Mouse (Mus musculus) megakaryocyte, embryonic 14.5 days (primary cell): ENCODE results near the gene Fgf6. TPM values are rescaled to one million over a fixed set of nuclear protein-coding genes. Genes with fewer than 3 reads are reported as not detected.
A peak's percentile ranks its signal among the peaks of the same experiment; 100 is the strongest.

Source experiments
- H3K27me3 ChIP-seq: replicated peaks from 2 replicates; pipeline ENCODE3; 2012; ENCODE audit warnings: inconsistent platforms
- H3K36me3 ChIP-seq: replicated peaks from 2 replicates; pipeline ENCODE3; 2012; ENCODE audit warnings: low read length, inconsistent platforms, mixed read lengths
- H3K4me1 ChIP-seq: 2 replicates; pipeline ENCODE4 v1.6.1; 2012; ENCODE audit warnings: inconsistent platforms
- H3K4me3 ChIP-seq: replicated peaks from 2 replicates; pipeline ENCODE3; 2012; ENCODE audit warnings: moderate library complexity, mild to moderate bottlenecking, inconsistent platforms
- H3K9me3 ChIP-seq: 2 replicates; pipeline ENCODE4 v1.6.1; 2012; ENCODE audit warnings: inconsistent platforms
- FLI1 ChIP-seq: IDR thresholded peaks from 2 replicates; pipeline ENCODE4 v1.6.1; 2012; ENCODE audit warnings: low read length, inconsistent platforms, mixed read lengths
- GATA1 ChIP-seq: IDR thresholded peaks from 3 replicates; pipeline ENCODE4 v1.6.1; 2012; ENCODE audit warnings: mixed read lengths, low read length, inconsistent platforms, borderline replicate concordance
- polyA plus RNA-seq: library from polyadenylated mRNA; stranded (reverse); fragments of >175 nt; gene quantifications from 2 replicates; pipeline ENCODE4 v1.2.3, GENCODE M21; 2012; ENCODE audit warnings: low replicate concordance; ENCODE audit not compliant: insufficient read depth

Gene Fgf6
- polyA plus RNA-seq, 1 experiment = 0.02 TPM

DNA sequence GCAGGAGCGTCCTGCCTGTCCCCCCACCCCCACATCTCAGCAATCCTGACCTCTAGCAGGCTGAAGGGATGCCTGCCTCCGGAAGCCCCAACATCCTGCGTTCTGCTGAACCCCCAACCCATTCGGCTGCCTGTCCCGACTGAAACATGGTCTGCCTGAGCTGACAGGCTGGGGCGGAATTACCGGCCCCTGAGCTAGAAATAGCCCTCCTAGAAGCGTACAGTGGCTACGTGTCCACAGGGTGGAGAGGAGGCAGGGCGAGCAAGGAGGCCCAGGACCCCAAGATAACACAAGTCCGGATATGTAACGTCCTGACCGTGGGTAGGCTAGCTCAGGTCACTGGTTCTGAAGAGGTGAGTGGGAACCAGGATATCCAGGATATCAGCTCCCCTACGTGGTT, 49.4 kb downstream of the Fgf6 start:
- H3K9me3 ChIP-seq = no peaks in the 10 kb centered on the region
- TF ChIP-seq FLI1 (no peak), GATA1 (no peak)
- H3K4me3 ChIP-seq = peak overlapping the region; percentile 86
- H3K36me3 ChIP-seq = no peaks in the 10 kb centered on the region
- H3K4me1 ChIP-seq = peaks cover 44% of the 10 kb centered on the region
- peaks cover 10% of the 10 kb centered on the region for H3K27me3 ChIP-seq

DNA sequence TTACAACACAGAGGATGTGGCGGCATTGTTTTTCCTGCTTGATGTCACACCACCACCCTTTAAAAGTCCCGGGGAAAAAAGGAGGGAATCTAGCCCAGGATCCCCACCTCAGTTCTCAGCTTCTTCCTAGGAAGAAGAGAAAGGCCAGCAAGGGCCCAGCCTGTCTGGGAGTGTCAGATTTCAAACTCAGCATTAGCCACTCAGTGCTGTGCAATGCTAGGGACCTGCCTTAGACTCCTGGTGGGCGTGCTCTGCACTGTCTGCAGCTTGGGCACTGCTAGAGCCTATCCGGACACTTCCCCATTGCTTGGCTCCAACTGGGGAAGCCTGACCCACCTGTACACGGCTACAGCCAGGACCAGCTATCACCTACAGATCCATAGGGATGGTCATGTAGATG, 57.4 kb downstream of the Fgf6 start, which contains the start of gene Fgf23:
Gene Fgf23, plus strand, starts transcription at position 86 of the 400 bp plus-strand sequence.
- Histone ChIP-seq H3K36me3 (no peaks in the 10 kb centered on the region), H3K27me3 (peaks cover 5% of the 10 kb centered on the region), H3K4me3 (peak within 1 kb of the TSS; percentile 83), H3K4me1 (peaks cover 56% of the 10 kb centered on the region), H3K9me3 (no peaks in the 10 kb centered on the region)
- TF ChIP-seq FLI1 (no peak), GATA1 (no peak)

Other genes with a start within 250 kb of the Fgf6 start
- 2.9 and 4.3 TPM in 2 replicates for gene Ndufa9, start 166.4 kb upstream of the Fgf6 start, polyA plus RNA-seq
- not detected in 2 replicates for gene Akap3, start 162.5 kb upstream of the Fgf6 start, polyA plus RNA-seq
- gene Dyrk4, start 93.7 kb upstream of the Fgf6 start, polyA plus RNA-seq = not detected in 2 replicates
- 7.2 and 10.9 TPM in 2 replicates for gene Rad51ap1, start 76.0 kb upstream of the Fgf6 start, polyA plus RNA-seq
- gene D6Wsu163e, start 75.6 kb upstream of the Fgf6 start, polyA plus RNA-seq = 1.0 TPM in 1 of 2 replicates, not detected in the other
- 0.19 TPM in 1 of 2 replicates, not detected in the other for gene Fgf23, start 57.3 kb downstream of the Fgf6 start, polyA plus RNA-seq
- 0.50 TPM in 1 of 2 replicates, not detected in the other for gene Tigar, start 94.0 kb downstream of the Fgf6 start, polyA plus RNA-seq
- 143 and 319 TPM in 2 replicates for gene Ccnd2, start 136.6 kb downstream of the Fgf6 start, polyA plus RNA-seq